24 mouse cellular contexts compared by ENCODE assay signal in genomic region chr1:136644486-136644885, GRCm38 (mm10). TPM values are rescaled to one million over a fixed set of nuclear protein-coding genes. Genes with fewer than 3 reads are reported as not detected.
DNase-seq lines count a peak whose midpoint lies in the region; ATAC-seq and TF ChIP-seq lines count a peak whose summit lies in the region.
"Had no signal": no experiment of that assay in that cellular context is flagged by ENCODE, and none has a peak within 500 bp of the region (broad histone marks: within the 10 kb centered on the region; RNA-seq: fewer than 3 reads in every experiment).

No protein-coding gene starts in this region.

- H3K27me3 ChIP-seq in hindbrain, embryonic 10.5 days (ENCODE audit: insufficient read depth, poor library complexity, severe bottlenecking) = no peaks in the 10 kb centered on the region
- H3K27me3 ChIP-seq in hindbrain, embryonic 12.5 days = no peaks in the 10 kb centered on the region
- no peaks in the 10 kb centered on the region for H3K27me3 ChIP-seq in ES-Bruce4 (ENCODE audit: control insufficient read depth, insufficient read depth, low read length, poor library complexity, severe bottlenecking)
- H3K27me3 ChIP-seq in lung, postnatal 0 days (replicated peaks; ENCODE audit: insufficient read depth, low read length) = no peaks in the 10 kb centered on the region
- H3K27me3 ChIP-seq: forebrain, embryonic 13.5 days; hindbrain, embryonic 15.5 days had no signal

- no peaks in the 10 kb centered on the region; the same call in 1 of the 2 replicates for H3K4me1 ChIP-seq in hindbrain, embryonic 10.5 days (replicated peaks)
- H3K4me1 ChIP-seq in hindbrain, embryonic 12.5 days = no peaks in the 10 kb centered on the region
- H3K4me1 ChIP-seq in ES-Bruce4 (ENCODE audit: control insufficient read depth, insufficient read depth, low read length) (peaks cover 2% of the 10 kb centered on the region), ES-E14 (ENCODE audit: control insufficient read depth in 2 of 2, insufficient read depth in 2 of 2, low read length in 2 of 2, poor library complexity in 1 of 2) (peaks cover 5 to 13% of the 10 kb centered on the region in 2 experiments; a peak in 3 of 4 replicates)
- H3K4me1 ChIP-seq in lung, postnatal 0 days (ENCODE audit: insufficient read depth, low read depth, low read length) = no peaks in the 10 kb centered on the region
- H3K4me1 ChIP-seq: forebrain, embryonic 13.5 days; hindbrain, embryonic 15.5 days had no signal

- no peak for TF ChIP-seq POLR2A in ES-Bruce4 (IDR thresholded peaks at IDR 0.05; ENCODE audit: insufficient read depth, low read length)

- DNase-seq in hindbrain, embryonic 10.5 days (ENCODE audit: low spot score) = no peak
- no peak for DNase-seq in ES-E14 (ENCODE audit: low read depth, low spot score)
- DNase-seq in lung, postnatal 0 days (ENCODE audit: low spot score) = no peak
- DNase-seq in frontal cortex, postnatal 25 days (ENCODE audit: low spot score in 2 of 2) = no peak
- DNase-seq: adrenal gland, adult 2 months; adrenal gland, postnatal 14 days; cerebellum, adult 11 months; cerebellum, adult 2 months; cerebellum, adult 9-11 months; cerebellum, postnatal 36 days; gastrocnemius, adult 2 months; gastrocnemius, postnatal 14 days; heart, adult 18-20 months; heart, postnatal 36 days; kidney, adult 8-10 months had no signal

- 0 out of 2 replicates have a peak overlapping the region, but pooled peaks have one; percentile 8 for H3K27ac ChIP-seq in hindbrain, embryonic 10.5 days
- H3K27ac ChIP-seq in hindbrain, embryonic 12.5 days = no peak overlapping the region
- H3K27ac ChIP-seq in ES-Bruce4 (ENCODE audit: insufficient read depth, low read length) (peak overlapping the region; percentile 76), ES-E14 (ENCODE audit: insufficient read depth, low read depth, low read length, poor library complexity, severe bottlenecking) (peak overlapping the region; percentile 18; the same call in 1 of the 2 replicates)
- H3K27ac ChIP-seq in lung, postnatal 0 days (ENCODE audit: low read length) = no peak overlapping the region
- H3K27ac ChIP-seq: forebrain, embryonic 10.5 days; forebrain, embryonic 13.5 days; gastrocnemius, adult 2 months; hindbrain, embryonic 15.5 days had no signal

- no peak for TF ChIP-seq EP300 in ES-Bruce4 (IDR thresholded peaks at IDR 0.05; ENCODE audit: insufficient read depth, low read depth, low read length)
- no peak for TF ChIP-seq EP300 in lung, postnatal 0 days (IDR thresholded peaks at IDR 0.05)

- WGBS in hindbrain, embryonic 10.5 days = 45% methylated on average over 4 of the region's 4 CpGs
- 63% methylated on average over 4 of the region's 4 CpGs for WGBS in hindbrain, embryonic 12.5 days
- WGBS in lung, postnatal 0 days = 54% methylated on average over 4 of the region's 4 CpGs

- no peak for TF ChIP-seq CTCF in ES-Bruce4 (IDR thresholded peaks at IDR 0.05; ENCODE audit: low read depth, low read length)
- no peak for TF ChIP-seq CTCF in lung, postnatal 0 days (IDR thresholded peaks at IDR 0.05)

- no peak for ATAC-seq in hindbrain, embryonic 12.5 days (ENCODE audit: low FRiP score)
- 0 out of 2 replicates have a peak, but pooled peaks have one; percentile 29 for ATAC-seq in common myeloid progenitor, adult 5-6 weeks (replicated peaks; ENCODE audit: low read depth, poor library complexity, severe bottlenecking)
- ATAC-seq in lung, postnatal 0 days = no peak
- ATAC-seq: CD4-positive, CD25-positive, alpha-beta regulatory T cell, adult 4 months; forebrain, embryonic 13.5 days; forebrain, embryonic 16.5 days; intestine, postnatal 0 days had no signal

- H3K4me2 ChIP-seq in hindbrain, embryonic 12.5 days (replicated peaks) = no peak overlapping the region
- H3K4me2 ChIP-seq in lung, postnatal 0 days (replicated peaks; ENCODE audit: low read depth, low read length) = no peak overlapping the region
- H3K4me2 ChIP-seq: forebrain, embryonic 13.5 days; hindbrain, embryonic 15.5 days had no signal

- H3K4me3 ChIP-seq in hindbrain, embryonic 10.5 days = no peak overlapping the region
- H3K4me3 ChIP-seq in hindbrain, embryonic 12.5 days = no peak overlapping the region
- peak overlapping the region; percentile 11; the same call in 1 of the 2 replicates for H3K4me3 ChIP-seq in ES-Bruce4 (ENCODE audit: low read depth, low read length)
- peak overlapping the region in 1 of 2 experiments; percentile 14; a peak in 1 of 4 replicates for H3K4me3 ChIP-seq in ES-E14 (ENCODE audit: insufficient read depth in 1 of 2, low read depth in 1 of 2, low read length in 2 of 2, poor library complexity in 1 of 2, severe bottlenecking in 1 of 2)
- no peak overlapping the region for H3K4me3 ChIP-seq in lung, postnatal 0 days (ENCODE audit: low read depth, low read length)
- H3K4me3 ChIP-seq: forebrain, embryonic 10.5 days; forebrain, embryonic 13.5 days; gastrocnemius, adult 2 months; hindbrain, embryonic 15.5 days had no signal

- H3K36me3 ChIP-seq in hindbrain, embryonic 10.5 days = no peaks in the 10 kb centered on the region
- H3K36me3 ChIP-seq in hindbrain, embryonic 12.5 days = no peaks in the 10 kb centered on the region
- no peaks in the 10 kb centered on the region for H3K36me3 ChIP-seq in ES-Bruce4 (ENCODE audit: control insufficient read depth, insufficient read depth, low read length, poor library complexity, severe bottlenecking)
- H3K36me3 ChIP-seq in ES-E14 (ENCODE audit: control insufficient read depth, insufficient read depth, low read length, poor library complexity, severe bottlenecking) = no peaks in the 10 kb centered on the region
- H3K36me3 ChIP-seq in lung, postnatal 0 days (ENCODE audit: insufficient read depth, low read length) = no peaks in the 10 kb centered on the region
- H3K36me3 ChIP-seq: forebrain, embryonic 10.5 days; hindbrain, embryonic 15.5 days had no signal

- in situ Hi-C loops in ES-E14 (cut with MboI; ENCODE audit: low sequenced_read_pairs in 2 of 2, unreplicated experiment in 2 of 2) = no loop called here

- H3K9me3 ChIP-seq in hindbrain, embryonic 10.5 days = no peaks in the 10 kb centered on the region
- no peaks in the 10 kb centered on the region for H3K9me3 ChIP-seq in hindbrain, embryonic 12.5 days (replicated peaks)
- no peaks in the 10 kb centered on the region for H3K9me3 ChIP-seq in ES-Bruce4 (replicated peaks; ENCODE audit: control insufficient read depth, insufficient read depth, low read length, poor library complexity, severe bottlenecking)
- no peaks in the 10 kb centered on the region for H3K9me3 ChIP-seq in ES-E14 (ENCODE audit: control insufficient read depth, insufficient read depth, low read depth, low read length)
- H3K9me3 ChIP-seq in lung, postnatal 0 days (ENCODE audit: low read length) = no peaks in the 10 kb centered on the region
- H3K9me3 ChIP-seq: forebrain, embryonic 10.5 days; forebrain, embryonic 13.5 days; hindbrain, embryonic 15.5 days had no signal

- no peak overlapping the region for H3K9ac ChIP-seq in hindbrain, embryonic 12.5 days
- H3K9ac ChIP-seq in ES-Bruce4 (ENCODE audit: low read depth, poor library complexity, severe bottlenecking) (no peak overlapping the region), ES-E14 (ENCODE audit: insufficient read depth, low read depth, low read length, poor library complexity, severe bottlenecking) (peak overlapping the region; percentile 6; the same call in 1 of the 2 replicates)
- no peak overlapping the region for H3K9ac ChIP-seq in lung, postnatal 0 days (replicated peaks; ENCODE audit: low read depth)
- H3K9ac ChIP-seq: forebrain, embryonic 13.5 days; hindbrain, embryonic 15.5 days had no signal

TF ChIP-seq in ES-E14, 5 proteins besides CTCF, POLR2A, EP300 and RAD21:
- TF ChIP-seq MAFK (IDR thresholded peaks at IDR 0.05; ENCODE audit: insufficient read depth, low read depth, low read length) = no peak
- no peak for TF ChIP-seq HCFC1 (IDR thresholded peaks at IDR 0.05; ENCODE audit: borderline replicate concordance, insufficient read depth, low read length)
- no peak for TF ChIP-seq ZC3H11A (IDR thresholded peaks at IDR 0.05; ENCODE audit: borderline replicate concordance, low read depth, low read length)
- no peak for TF ChIP-seq CHD2 (IDR thresholded peaks at IDR 0.05; ENCODE audit: low read depth, low read length)

RNA-seq across cellular contexts. Expression of gene Zfp281, which starts 19.8 kb away (rescaled TPM):
- polyA plus RNA-seq in hindbrain, embryonic 10.5 days (2016; fragmentation: Nextera tagmentation; extraction: Ambion mirVana) = 22.9 and 27.7 TPM in 2 replicates
- polyA plus RNA-seq in hindbrain, embryonic 12.5 days (2016; fragmentation: Nextera tagmentation; extraction: Ambion mirVana) = 33.6 and 37.0 TPM in 2 replicates
- 94.4 and 98.1 TPM in 2 replicates for polyA plus RNA-seq in ES-Bruce4 (2011; ENCODE audit: insufficient read depth, insufficient read length, low read depth, missing spikeins)
- total RNA-seq in ES-E14 (2012; rRNA removed) = 65.0 and 65.5 TPM in 2 replicates
- total RNA-seq in common myeloid progenitor, adult 5-6 weeks (2017) = 29.4 and 30.9 TPM in 2 replicates
- 15.3 and 16.4 TPM in 2 replicates for polyA plus RNA-seq in lung, postnatal 0 days (2015; fragmentation: Nextera tagmentation; extraction: Ambion mirVana)

Comparison
In these comparisons a context has a peak if more than half of its experiments do, and no peak if none do; other contexts are left out.
1. H3K27ac ChIP-seq: peak in hindbrain, embryonic 10.5 days (single experiment), ES-Bruce4 (single experiment) and ES-E14 (single experiment); none in hindbrain, embryonic 12.5 days (single experiment) and lung, postnatal 0 days (single experiment).